Comparison of ENCODE assay signal across 8 mouse cellular contexts in the genomic region with DNA sequence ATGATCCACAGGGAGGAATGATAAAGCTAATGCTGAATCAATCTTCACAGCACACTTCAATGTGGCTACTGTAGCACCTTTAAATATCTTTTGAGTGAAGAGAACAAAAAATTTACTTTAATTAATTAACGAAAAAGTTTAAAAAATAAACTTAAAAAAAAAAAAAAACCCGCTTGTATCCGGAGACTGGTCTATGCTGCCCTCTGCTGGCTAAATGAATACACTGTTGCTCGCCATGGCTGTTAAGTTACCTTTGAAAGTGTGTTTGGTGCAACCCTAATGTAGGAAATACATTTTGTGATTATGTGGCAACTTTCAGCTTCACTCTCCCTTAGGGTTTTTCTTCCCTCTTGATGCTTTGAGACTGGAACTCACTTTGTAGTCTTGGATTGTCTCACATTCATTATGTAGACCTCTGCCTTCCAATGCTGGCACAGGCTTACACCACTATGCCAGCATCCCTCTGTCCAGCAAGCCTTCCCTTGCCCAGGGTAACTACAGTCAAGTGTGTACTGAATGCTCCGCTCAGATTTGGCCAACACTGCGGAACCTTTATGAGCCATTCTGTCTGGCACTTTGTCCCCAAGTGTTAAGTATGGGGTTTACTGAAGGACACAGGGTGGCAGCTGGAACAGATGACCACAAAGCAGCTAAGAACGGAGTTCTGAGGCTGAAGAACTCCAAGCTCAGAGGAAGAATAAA. TPM values are rescaled to one million over a fixed set of nuclear protein-coding genes. Genes with fewer than 3 reads are reported as not detected.
DNase-seq lines count a peak whose midpoint lies in the region; ATAC-seq and TF ChIP-seq lines count a peak whose summit lies in the region.

No protein-coding gene starts in this region.

- no peak overlapping the region for H3K4me2 ChIP-seq in intestine, postnatal 0 days (replicated peaks; ENCODE audit: low read depth)
- no peak overlapping the region for H3K4me2 ChIP-seq in intestine, embryonic 16.5 days (ENCODE audit: low read depth, low read length)

- H3K4me1 ChIP-seq in intestine, postnatal 0 days (replicated peaks; ENCODE audit: control insufficient read depth, insufficient read depth, low read length), result 0 out of 2 replicates have a peak, but pooled peaks cover 2% of the 10 kb centered on the region
- H3K4me1 ChIP-seq in intestine, embryonic 16.5 days (ENCODE audit: control insufficient read depth, insufficient read depth, low read length), result peaks cover 7% of the 10 kb centered on the region; the same call in 1 of the 2 replicates
- no peaks in the 10 kb centered on the region for H3K4me1 ChIP-seq in ES-E14 (ENCODE audit: control insufficient read depth in 2 of 2, insufficient read depth in 2 of 2, low read length in 2 of 2, poor library complexity in 1 of 2)

- H3K79me3 ChIP-seq in C2C12 (ENCODE audit: low read depth), result no peaks in the 10 kb centered on the region

- H3K9ac ChIP-seq in intestine, postnatal 0 days (ENCODE audit: low read depth, low read length), result no peak overlapping the region
- H3K9ac ChIP-seq in intestine, embryonic 16.5 days (ENCODE audit: low read depth, low read length), result no peak overlapping the region
- H3K9ac ChIP-seq in ES-E14 (ENCODE audit: insufficient read depth, low read depth, low read length, poor library complexity, severe bottlenecking), result no peak overlapping the region

- H3K79me2 ChIP-seq in C2C12 (ENCODE audit: control insufficient read depth, insufficient read depth), result no peaks in the 10 kb centered on the region

- H3K9me3 ChIP-seq in intestine, postnatal 0 days (ENCODE audit: control insufficient read depth), result no peaks in the 10 kb centered on the region
- H3K9me3 ChIP-seq in intestine, embryonic 16.5 days (ENCODE audit: control insufficient read depth, low read length), result no peaks in the 10 kb centered on the region
- no peaks in the 10 kb centered on the region for H3K9me3 ChIP-seq in ES-E14 (ENCODE audit: control insufficient read depth, insufficient read depth, low read depth, low read length)

- no peak overlapping the region for H3K27ac ChIP-seq in intestine, postnatal 0 days (ENCODE audit: low read depth, low read length)
- H3K27ac ChIP-seq in intestine, embryonic 16.5 days (ENCODE audit: low read length), result no peak overlapping the region
- no peak overlapping the region for H3K27ac ChIP-seq in ES-E14 (ENCODE audit: insufficient read depth, low read depth, low read length, poor library complexity, severe bottlenecking)

- DNase-seq in ES-E14 (ENCODE audit: low read depth, low spot score), result peak; percentile 44
- peak; percentile 63 to 75 for DNase-seq in cerebellum, postnatal 36 days
- peak; percentile 72 to 87 for DNase-seq in kidney, postnatal 25 days
- peak; percentile 61 to 72 for DNase-seq in natural killer cell, adult 2 months (ENCODE audit: low spot score in 2 of 2)
- no peak for DNase-seq in ovary, adult 18-20 months (ENCODE audit: low spot score)

- in situ Hi-C loops in ES-E14 (cut with MboI; ENCODE audit: low sequenced_read_pairs in 2 of 2, unreplicated experiment in 2 of 2), result loop anchor here in 1 of 2 experiments (10.0 kb wide), 1 partner anchor 136 kb away; no protein-coding TSS in a partner anchor

- 28% methylated on average over 7 of the region's 7 CpGs for WGBS in intestine, postnatal 0 days
- 25% methylated on average over 7 of the region's 7 CpGs for WGBS in intestine, embryonic 16.5 days

- H3K36me3 ChIP-seq in intestine, postnatal 0 days (ENCODE audit: control insufficient read depth, insufficient read depth), result no peaks in the 10 kb centered on the region; the same call in 1 of the 2 replicates
- no peaks in the 10 kb centered on the region for H3K36me3 ChIP-seq in intestine, embryonic 16.5 days (ENCODE audit: control insufficient read depth, insufficient read depth, low read length)
- no peaks in the 10 kb centered on the region for H3K36me3 ChIP-seq in C2C12 (ENCODE audit: control insufficient read depth, insufficient read depth)
- no peaks in the 10 kb centered on the region for H3K36me3 ChIP-seq in ES-E14 (ENCODE audit: control insufficient read depth, insufficient read depth, low read length, poor library complexity, severe bottlenecking)

- TF ChIP-seq CTCF in intestine, postnatal 0 days (IDR thresholded peaks at IDR 0.05; ENCODE audit: low read depth), result peak; percentile 83
- TF ChIP-seq CTCF in C2C12 (IDR thresholded peaks at IDR 0.05; ENCODE audit: control insufficient read depth, insufficient read depth, insufficient read length), result peak; percentile 15

- no peak overlapping the region for H3ac ChIP-seq in C2C12 (ENCODE audit: control insufficient read depth, insufficient read length, low read depth)

- ATAC-seq in intestine, postnatal 0 days, result no peak
- no peak for ATAC-seq in intestine, embryonic 16.5 days

- H3K4me3 ChIP-seq in intestine, postnatal 0 days (ENCODE audit: low read depth, low read length), result no peak overlapping the region
- H3K4me3 ChIP-seq in intestine, embryonic 16.5 days (ENCODE audit: low read length), result no peak overlapping the region
- H3K4me3 ChIP-seq in C2C12 (ENCODE audit: insufficient read depth, poor library complexity, severe bottlenecking), result no peak overlapping the region
- no peak overlapping the region for H3K4me3 ChIP-seq in ES-E14 (ENCODE audit: insufficient read depth in 1 of 2, low read depth in 1 of 2, low read length in 2 of 2, poor library complexity in 1 of 2, severe bottlenecking in 1 of 2)

- no peaks in the 10 kb centered on the region for H3K27me3 ChIP-seq in intestine, postnatal 0 days (replicated peaks; ENCODE audit: control insufficient read depth, insufficient read depth, low read length)
- no peaks in the 10 kb centered on the region for H3K27me3 ChIP-seq in intestine, embryonic 16.5 days (replicated peaks; ENCODE audit: control insufficient read depth, insufficient read depth, low read length)
- no peaks in the 10 kb centered on the region for H3K27me3 ChIP-seq in C2C12 (ENCODE audit: control insufficient read depth, insufficient read depth, insufficient read length)

TF ChIP-seq in C2C12, 6 proteins besides CTCF, POLR2A, EP300 and RAD21:
- TF ChIP-seq MYOG (IDR thresholded peaks at IDR 0.05; ENCODE audit: control insufficient read depth, extremely low read depth, insufficient read length), result no peak

TF ChIP-seq in ES-E14, 5 proteins besides CTCF, POLR2A, EP300 and RAD21:
- TF ChIP-seq ZC3H11A (IDR thresholded peaks at IDR 0.05; ENCODE audit: borderline replicate concordance, low read depth, low read length) (peak; percentile 74; the same call in 1 of the 2 replicates), HCFC1 (IDR thresholded peaks at IDR 0.05; ENCODE audit: borderline replicate concordance, insufficient read depth, low read length) (no peak), ZNF384 (IDR thresholded peaks at IDR 0.05; ENCODE audit: low read depth, low read length) (peak; percentile 99)

RNA-seq across cellular contexts. Expression of gene Cyth1, which starts 27.7 kb away (rescaled TPM):
- 9.5 and 10.9 TPM in 2 replicates for polyA plus RNA-seq in intestine, postnatal 0 days (2015; fragmentation: Nextera tagmentation; extraction: Ambion mirVana)
- polyA plus RNA-seq in intestine, embryonic 16.5 days (2015; fragmentation: Nextera tagmentation; extraction: Ambion mirVana), result 9.6 and 9.8 TPM in 2 replicates
- 7.9 TPM for polyA plus RNA-seq in C2C12 (2012; fragmentation: generic; extraction: Trizol)
- total RNA-seq in ES-E14 (2012; rRNA removed), result 3.8 and 6.3 TPM in 2 replicates
